Mouse (Mus musculus) neural tube, embryonic 11.5 days (tissue): Measurements from ENCODE around the gene Col7a1. TPM values are rescaled to one million over a fixed set of nuclear protein-coding genes. Genes with fewer than 3 reads are reported as not detected.

ENCODE experiments used
- ATAC-seq: fragments of 200-750 bp; cut with Nextera tagmentation; 2 replicates; pipeline ENCODE4 v1.8.0; 2017; ENCODE audit warnings: moderate number of reproducible peaks, mild to moderate bottlenecking, moderate TSS enrichment, moderate library complexity; ENCODE audit not compliant: insufficient read depth, low FRiP score, low TSS enrichment
- DNase-seq: peaks from one replicate; pipeline ENCODE4 v3.0.0-alpha.2; 2015; ENCODE audit warnings: low spot score
- H3K27ac ChIP-seq: fragments of 300-500 bp; sonication (generic); 2 replicates; pipeline ENCODE4 v1.5.1; 2014; ENCODE audit warnings: low read depth, mild to moderate bottlenecking, low read length
- H3K27me3 ChIP-seq: fragments of 300-500 bp; sonication (generic); 2 replicates; pipeline ENCODE4 v1.6.1; 2014; ENCODE audit warnings: mild to moderate bottlenecking, low read length, mixed read lengths; ENCODE audit not compliant: control insufficient read depth, insufficient read depth
- H3K36me3 ChIP-seq: fragments of 300-500 bp; sonication (generic); 2 replicates; pipeline ENCODE4 v1.6.1; 2014; ENCODE audit warnings: mild to moderate bottlenecking, low read length, moderate library complexity, mixed read lengths; ENCODE audit not compliant: control insufficient read depth, insufficient read depth
- H3K4me1 ChIP-seq: fragments of 300-500 bp; sonication (generic); 2 replicates; pipeline ENCODE4 v1.6.1; 2014; ENCODE audit warnings: low read length, mixed read lengths; ENCODE audit not compliant: control insufficient read depth, insufficient read depth
- H3K4me2 ChIP-seq: fragments of 300-500 bp; sonication (generic); 2 replicates; pipeline ENCODE4 v1.6.1; 2014; ENCODE audit warnings: low read depth, mild to moderate bottlenecking, moderate library complexity
- H3K4me3 ChIP-seq: fragments of 300-500 bp; sonication (generic); 2 replicates; pipeline ENCODE4 v1.5.1; 2014; ENCODE audit warnings: low read depth, low read length
- H3K9ac ChIP-seq: fragments of 300-500 bp; sonication (generic); 2 replicates; pipeline ENCODE4 v1.6.1; 2014; ENCODE audit warnings: mild to moderate bottlenecking, low read length
- H3K9me3 ChIP-seq: fragments of 300-500 bp; sonication (generic); 2 replicates; pipeline ENCODE4 v1.6.1; 2016; ENCODE audit warnings: low read length; ENCODE audit not compliant: control insufficient read depth
- WGBS: fragments of 180-500 bp; shearing (Covaris S2); extraction: QIAGEN DNeasy Blood & Tissue Kit; methylation state at CpG from one replicate; pipeline ENCODE4 v1.1.7; 2014; 5-methylcytosine and 5-hydroxymethylcytosine counted together
- polyA plus RNA-seq: library from polyadenylated mRNA; unstranded; fragments of >200 nt; fragmentation: Nextera tagmentation; extraction: Ambion mirVana; gene quantifications from 2 replicates; pipeline ENCODE4 v1.2.1, GENCODE M21; 2014

The Col7a1 gene
- polyA plus RNA-seq, 1 experiment from 2014 or later: 1.2 TPM

- ATAC-seq (no peak), DNase-seq (peak; percentile 45)
- H3K4me2 ChIP-seq: no peak overlapping the region
- H3K9me3 ChIP-seq: no peaks in the 10 kb centered on the region
- H3K36me3 ChIP-seq: 0 out of 2 replicates have a peak, but pooled peaks cover 2% of the 10 kb centered on the region
- no peak overlapping the region for H3K9ac ChIP-seq
- no peaks in the 10 kb centered on the region for H3K27me3 ChIP-seq
- 51% methylated on average over 2 of the region's 2 CpGs for WGBS
- no peak overlapping the region for H3K27ac ChIP-seq
- no peak overlapping the region for H3K4me3 ChIP-seq
- H3K4me1 ChIP-seq: no peaks in the 10 kb centered on the region
Measured at GRCm38 (mm10) chr9:109003201-109003600, 49.8 kb downstream of the Col7a1 start.

GRCm38 (mm10) chr9:109007025-109007780 is 53.8 kb downstream of the Col7a1 start:
- H3K9ac ChIP-seq: no peak overlapping the region
- no peaks in the 10 kb centered on the region for H3K4me1 ChIP-seq
- no peak overlapping the region for H3K27ac ChIP-seq
- DNase-seq (no peak), ATAC-seq (no peak)
- WGBS: 87% methylated on average over 21 of the region's 21 CpGs
- H3K9me3 ChIP-seq: no peaks in the 10 kb centered on the region
- no peak overlapping the region for H3K4me3 ChIP-seq
- no peaks in the 10 kb centered on the region for H3K27me3 ChIP-seq
- no peak overlapping the region for H3K4me2 ChIP-seq
- H3K36me3 ChIP-seq: 0 out of 2 replicates have a peak, but pooled peaks cover 2% of the 10 kb centered on the region

GRCm38 (mm10) chr9:109008081-109008480 is 54.7 kb downstream of the Col7a1 start:
- DNase-seq (no peak), ATAC-seq (no peak)
- H3K4me1 ChIP-seq: no peaks in the 10 kb centered on the region
- 81% methylated on average over 9 of the region's 9 CpGs for WGBS
- no peaks in the 10 kb centered on the region for H3K9me3 ChIP-seq
- H3K4me2 ChIP-seq: no peak overlapping the region
- H3K36me3 ChIP-seq: 0 out of 2 replicates have a peak, but pooled peaks cover 2% of the 10 kb centered on the region
- H3K4me3 ChIP-seq: no peak overlapping the region
- H3K9ac ChIP-seq: no peak overlapping the region; the same call in 1 of the 2 replicates
- H3K27ac ChIP-seq: no peak overlapping the region
- no peaks in the 10 kb centered on the region for H3K27me3 ChIP-seq

GRCm38 (mm10) chr9:109008994-109009635 is 55.7 kb downstream of the Col7a1 start:
- Histone ChIP-seq H3K9ac (no peak overlapping the region), H3K27ac (no peak overlapping the region), H3K4me2 (no peak overlapping the region), H3K4me1 (no peaks in the 10 kb centered on the region), H3K9me3 (no peaks in the 10 kb centered on the region), H3K4me3 (no peak overlapping the region), H3K36me3 (0 out of 2 replicates have a peak, but pooled peaks cover 2% of the 10 kb centered on the region), H3K27me3 (no peaks in the 10 kb centered on the region)
- 78% methylated on average over 10 of the region's 10 CpGs for WGBS
- no peak for ATAC-seq
- DNase-seq: no peak

- H3K4me2 ChIP-seq: no peak overlapping the region
- 58% methylated on average over 17 of the region's 17 CpGs for WGBS
- no peak overlapping the region for H3K9ac ChIP-seq
- 0 out of 2 replicates have a peak, but pooled peaks cover 2% of the 10 kb centered on the region for H3K36me3 ChIP-seq
- no peak overlapping the region for H3K4me3 ChIP-seq
- no peak for DNase-seq
- H3K9me3 ChIP-seq: no peaks in the 10 kb centered on the region
- no peak for ATAC-seq
- no peak overlapping the region for H3K27ac ChIP-seq
- no peaks in the 10 kb centered on the region for H3K27me3 ChIP-seq
- H3K4me1 ChIP-seq: no peaks in the 10 kb centered on the region
Measured at GRCm38 (mm10) chr9:109009636-109010315, 56.4 kb downstream of the Col7a1 start.

GRCm38 (mm10) chr9:109010316-109010690 is 56.9 kb downstream of the Col7a1 start:
- no peaks in the 10 kb centered on the region for H3K27me3 ChIP-seq
- 0 out of 2 replicates have a peak, but pooled peaks cover 2% of the 10 kb centered on the region for H3K36me3 ChIP-seq
- no peak overlapping the region for H3K4me2 ChIP-seq
- H3K27ac ChIP-seq: no peak overlapping the region
- H3K9ac ChIP-seq: no peak overlapping the region
- 88% methylated on average over 14 of the region's 14 CpGs for WGBS
- ATAC-seq (no peak), DNase-seq (no peak)
- H3K4me1 ChIP-seq: no peaks in the 10 kb centered on the region
- no peaks in the 10 kb centered on the region for H3K9me3 ChIP-seq
- no peak overlapping the region for H3K4me3 ChIP-seq

GRCm38 (mm10) chr9:109015397-109015796 is 62.0 kb downstream of the Col7a1 start:
- H3K4me3 ChIP-seq: no peak overlapping the region
- H3K27me3 ChIP-seq: no peaks in the 10 kb centered on the region
- 70% methylated on average over 8 of the region's 8 CpGs for WGBS
- no peak overlapping the region for H3K4me2 ChIP-seq
- H3K9ac ChIP-seq: no peak overlapping the region
- DNase-seq: no peak
- no peaks in the 10 kb centered on the region for H3K36me3 ChIP-seq
- no peaks in the 10 kb centered on the region for H3K4me1 ChIP-seq
- no peak overlapping the region for H3K27ac ChIP-seq
- ATAC-seq: no peak
- H3K9me3 ChIP-seq: no peaks in the 10 kb centered on the region

GRCm38 (mm10) chr9:109016973-109017604 is 63.7 kb downstream of the Col7a1 start:
- 51% methylated on average over 11 of the region's 11 CpGs for WGBS
- no peaks in the 10 kb centered on the region for H3K4me1 ChIP-seq
- no peaks in the 10 kb centered on the region for H3K9me3 ChIP-seq
- no peak for DNase-seq
- no peak overlapping the region for H3K4me3 ChIP-seq
- no peak overlapping the region for H3K9ac ChIP-seq
- ATAC-seq: no peak
- no peak overlapping the region for H3K4me2 ChIP-seq
- no peak overlapping the region for H3K27ac ChIP-seq
- no peaks in the 10 kb centered on the region for H3K36me3 ChIP-seq
- no peaks in the 10 kb centered on the region for H3K27me3 ChIP-seq
